ENCODE assay signal across 8 mouse cellular contexts in the genomic region with DNA sequence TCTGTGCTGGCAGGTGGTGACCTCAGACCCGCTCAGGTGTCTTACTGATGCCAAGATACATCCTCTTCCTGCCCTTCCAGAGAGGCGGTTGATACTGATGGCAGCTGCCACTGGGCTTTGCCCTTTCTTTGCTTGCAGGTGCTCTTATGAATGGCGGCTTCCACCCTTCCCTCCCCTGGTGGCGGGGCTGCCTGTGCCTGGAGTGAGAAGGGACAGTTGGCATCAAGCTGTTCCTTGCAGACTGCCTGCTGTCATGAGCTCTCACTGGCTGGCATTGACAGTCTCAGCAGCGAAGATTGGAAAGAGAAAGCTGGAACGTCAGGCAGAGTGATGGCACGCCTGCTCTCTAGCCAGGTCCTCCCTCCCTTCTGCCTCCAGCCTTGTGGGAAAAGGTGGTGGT.
DNase-seq lines count a peak whose midpoint lies in the region; ATAC-seq lines count a peak whose summit lies in the region.

No protein-coding gene starts in this region.

- no peaks in the 10 kb centered on the region for H3K27me3 ChIP-seq in kidney, embryonic 16.5 days (ENCODE audit: insufficient read depth, low read length)

- peak; percentile 56 to 68 for DNase-seq in left cerebral cortex, adult 18-20 months (ENCODE audit: low spot score in 2 of 2)
- DNase-seq in left cerebral cortex, adult 11 months (ENCODE audit: low spot score) = no peak
- DNase-seq in cerebellum, postnatal 14 days = peak; percentile 76 to 84
- peak; percentile 83 to 84 for DNase-seq in layer of hippocampus, adult 8-10 months (ENCODE audit: low spot score in 2 of 2)
- DNase-seq in right cerebral cortex, postnatal 4 days = peak; percentile 65
- no peak for DNase-seq in adrenal gland, adult 2 months

- no peak overlapping the region for H3K4me2 ChIP-seq in kidney, embryonic 16.5 days (replicated peaks; ENCODE audit: low read depth, low read length)

- H3K9me3 ChIP-seq in kidney, embryonic 16.5 days (ENCODE audit: low read length) = no peaks in the 10 kb centered on the region

- peaks cover 7% of the 10 kb centered on the region; the same call in 1 of the 2 replicates for H3K36me3 ChIP-seq in kidney, embryonic 16.5 days (ENCODE audit: insufficient read depth, low read length)

- H3K27ac ChIP-seq in kidney, embryonic 16.5 days (ENCODE audit: low read length) = no peak overlapping the region

- H3K9ac ChIP-seq in kidney, embryonic 16.5 days (replicated peaks; ENCODE audit: low read length) = no peak overlapping the region

- no peak overlapping the region for H3K4me3 ChIP-seq in kidney, embryonic 16.5 days (ENCODE audit: low read length)

- WGBS in kidney, embryonic 16.5 days = 71% methylated on average over 7 of the region's 7 CpGs

- peaks cover 21% of the 10 kb centered on the region for H3K4me1 ChIP-seq in kidney, embryonic 16.5 days (ENCODE audit: insufficient read depth, low read length)

- no peak for ATAC-seq in kidney, embryonic 16.5 days (ENCODE audit: low FRiP score, low TSS enrichment)
- ATAC-seq in erythroblast, adult 5-6 weeks (replicated peaks; ENCODE audit: low FRiP score, poor library complexity, severe bottlenecking) = no peak

Comparison
In these comparisons a context has a peak if more than half of its experiments do, and no peak if none do; other contexts are left out.
1. DNase-seq: peak in left cerebral cortex, adult 18-20 months (2 of 2), cerebellum, postnatal 14 days (2 of 2), layer of hippocampus, adult 8-10 months (2 of 2) and right cerebral cortex, postnatal 4 days (single experiment); none in left cerebral cortex, adult 11 months (single experiment) and adrenal gland, adult 2 months (single experiment).